Mouse (Mus musculus): ENCODE measurements around the gene Ddb2.
A peak's percentile ranks its signal among the peaks of the same experiment; 100 is the strongest.

The Ddb2 gene

GRCm38 (mm10) chr2:91236601-91237510 lies at the start of gene Ddb2:
Ddb2 (minus strand) TSS chr2:91236982.
- DNase-seq (ENCODE audit: low read depth, low spot score), result peak; percentile 95

- DNase-seq (ENCODE audit: low read depth, low spot score), result peak; percentile 67
Observed at GRCm38 (mm10) chr2:91285885-91286505, 49.2 kb upstream of the Ddb2 start.

- DNase-seq (ENCODE audit: low read depth, low spot score), result no peak
Observed at GRCm38 (mm10) chr2:91284375-91285199, 47.8 kb upstream of the Ddb2 start.

- DNase-seq (ENCODE audit: low read depth, low spot score), result no peak
Observed at GRCm38 (mm10) chr2:91283972-91284371, 47.2 kb upstream of the Ddb2 start.

GRCm38 (mm10) chr2:91281366-91281765 lies 44.6 kb upstream of the Ddb2 start:
- DNase-seq (ENCODE audit: low read depth, low spot score), result no peak

- no peak for DNase-seq (ENCODE audit: low read depth, low spot score)
Observed at GRCm38 (mm10) chr2:91279372-91279755, 42.6 kb upstream of the Ddb2 start.

GRCm38 (mm10) chr2:91278749-91279371 lies 42.1 kb upstream of the Ddb2 start:
- peak; percentile 59 for DNase-seq (ENCODE audit: low read depth, low spot score)

- no peak for DNase-seq (ENCODE audit: low read depth, low spot score)
Observed at GRCm38 (mm10) chr2:91269687-91270133, 32.9 kb upstream of the Ddb2 start.

GRCm38 (mm10) chr2:91268706-91269105 lies 31.9 kb upstream of the Ddb2 start:
- DNase-seq (ENCODE audit: low read depth, low spot score), result no peak

- no peak for DNase-seq (ENCODE audit: low read depth, low spot score)
Observed at GRCm38 (mm10) chr2:91268042-91268441, 31.3 kb upstream of the Ddb2 start.

- peak; percentile 96 for DNase-seq (ENCODE audit: low read depth, low spot score)
Observed at GRCm38 (mm10) chr2:91264711-91265681, 28.2 kb upstream of the Ddb2 start, which contains the start of gene Arfgap2. Arfgap2 (plus strand) TSS chr2:91264974.

GRCm38 (mm10) chr2:91263692-91264660 lies 27.2 kb upstream of the Ddb2 start:
- no peak for DNase-seq (ENCODE audit: low read depth, low spot score)

- no peak for DNase-seq (ENCODE audit: low read depth, low spot score)
Observed at GRCm38 (mm10) chr2:91259493-91259892, 22.7 kb upstream of the Ddb2 start.

GRCm38 (mm10) chr2:91258830-91259229 lies 22.0 kb upstream of the Ddb2 start:
- no peak for DNase-seq (ENCODE audit: low read depth, low spot score)

GRCm38 (mm10) chr2:91258054-91258453 lies 21.3 kb upstream of the Ddb2 start:
- DNase-seq (ENCODE audit: low read depth, low spot score), result no peak

- no peak for DNase-seq (ENCODE audit: low read depth, low spot score)
Observed at GRCm38 (mm10) chr2:91257126-91257980, 20.6 kb upstream of the Ddb2 start.

GRCm38 (mm10) chr2:91256256-91257125 lies 19.7 kb upstream of the Ddb2 start:
- no peak for DNase-seq (ENCODE audit: low read depth, low spot score)

Measured in retina, postnatal 7 days (tissue).